Mouse (Mus musculus) ovary, postnatal 14 days (tissue): ENCODE measurements at regions not wholly inside any gene's neighbourhood (a gene's known extent, or its start where the extent isn't known, plus 50 kb on each side); places are given as distances from the start of the nearest gene placed in this dataset.

Experiments
- DNase-seq: peaks from one replicate; pipeline ENCODE4 v3.0.0; 2022; ENCODE audit warnings: low spot score

DNA sequence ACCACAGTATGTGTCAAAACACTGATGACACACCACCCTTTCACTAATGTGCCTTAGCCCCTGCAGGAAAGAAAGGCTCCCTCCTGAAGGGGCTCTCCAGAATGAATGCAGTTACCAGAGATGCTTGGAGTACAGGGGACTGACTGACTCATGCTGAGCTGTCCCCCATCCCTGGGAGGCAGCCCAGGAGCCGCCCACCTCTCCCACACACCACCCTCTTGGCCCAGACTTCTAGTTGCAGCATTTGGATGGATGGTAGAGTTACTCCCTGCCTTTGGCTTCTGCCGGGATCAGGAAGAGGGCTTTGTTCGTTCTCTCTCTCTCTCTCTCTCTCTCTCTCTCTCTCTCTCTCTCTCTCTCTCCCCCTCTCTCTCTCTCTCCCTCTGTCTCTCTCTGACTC, 53.4 kb upstream of the Jun start:
- peak; percentile 33 for DNase-seq

DNA sequence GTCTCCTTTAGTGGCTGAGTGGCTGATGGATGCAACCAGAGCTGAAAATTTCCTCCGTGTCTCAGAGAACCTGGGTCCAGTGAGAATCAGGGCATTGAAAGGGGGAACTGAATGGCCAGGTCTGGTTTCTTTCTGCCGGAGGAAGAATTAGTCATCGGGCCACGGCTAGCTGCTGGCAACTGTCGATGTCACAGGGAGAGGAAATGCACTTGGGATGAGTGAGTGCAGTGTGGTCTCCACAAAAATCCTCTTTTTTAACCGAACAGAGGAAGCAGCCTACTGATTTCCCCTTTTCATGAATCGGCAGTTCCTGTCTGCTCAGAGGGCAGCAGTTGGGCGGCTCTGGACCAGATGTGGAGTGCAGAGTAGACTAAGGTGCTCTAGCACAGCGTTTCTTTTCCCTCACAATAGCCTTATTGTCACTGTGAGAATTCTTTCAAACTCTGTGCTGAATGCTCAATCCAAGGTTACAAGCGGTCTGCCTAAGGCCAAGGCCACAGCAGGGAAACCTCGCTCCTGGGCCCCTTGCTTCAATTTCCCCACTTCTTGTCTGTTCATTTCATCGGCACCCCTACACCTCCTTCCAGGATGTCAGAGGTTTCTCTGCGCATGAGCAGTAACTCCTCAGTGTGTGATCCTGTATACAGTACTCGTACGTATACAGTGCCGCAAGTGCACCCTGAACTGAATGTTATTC, 54.1 kb upstream of the Jun start:
- DNase-seq, result no peak

DNA sequence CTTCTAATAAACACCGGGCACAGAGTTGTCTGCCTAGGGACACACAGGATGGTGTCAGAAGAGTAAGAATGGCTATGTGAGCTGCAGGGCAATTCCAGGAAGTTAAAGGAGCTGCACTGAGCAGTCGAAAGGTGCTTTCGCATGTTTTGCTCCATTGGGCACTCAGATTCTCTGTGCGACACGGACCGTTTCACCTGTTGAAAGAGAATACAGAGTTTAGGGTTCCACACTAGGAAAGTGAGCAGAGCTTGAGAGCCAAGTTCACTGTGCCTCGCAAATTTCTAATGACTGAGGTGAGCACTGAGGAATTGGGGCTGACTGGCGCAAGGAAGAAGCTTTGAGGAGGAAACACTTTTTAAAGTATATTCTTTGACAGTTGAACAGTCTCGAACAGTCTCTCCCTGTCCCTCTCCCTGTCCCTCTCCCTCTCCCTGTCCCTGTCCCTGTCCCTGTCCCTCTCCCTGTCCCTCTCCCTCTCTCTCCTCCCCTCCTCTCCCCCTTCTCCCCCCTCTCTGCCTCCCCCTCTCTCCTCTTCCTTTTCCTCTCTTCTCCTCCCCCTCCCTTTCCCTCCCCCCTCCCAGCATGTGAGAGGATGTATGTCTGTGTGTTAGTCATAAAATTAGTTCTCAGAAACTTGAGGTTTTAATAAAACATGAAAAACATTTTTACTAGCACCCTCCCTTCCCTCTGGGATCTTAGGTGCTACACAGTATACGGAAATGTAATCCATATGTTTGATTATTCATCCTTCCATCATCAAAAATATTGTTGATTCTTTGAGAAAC, 55.1 kb upstream of the Jun start:
- DNase-seq, result no peak

DNA sequence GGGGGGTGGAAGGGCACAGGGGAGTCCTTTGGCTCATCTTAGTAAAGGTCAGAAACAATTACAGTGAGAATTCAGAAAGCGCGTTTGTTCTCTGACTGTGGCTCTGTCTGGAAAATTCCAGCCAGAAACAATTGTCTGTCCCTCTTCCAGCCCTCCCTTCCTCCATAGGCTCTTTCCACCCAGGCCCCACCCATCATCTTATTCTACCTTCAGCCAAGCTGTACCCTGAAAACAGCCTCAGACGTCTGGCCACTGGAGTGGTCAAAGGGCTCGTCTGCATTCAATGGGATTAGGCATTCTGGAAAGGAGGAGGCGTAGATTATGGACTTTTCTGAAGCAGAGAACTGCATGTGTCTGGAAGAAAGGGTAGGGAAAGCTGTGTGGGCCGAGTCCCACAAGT, 56.8 kb upstream of the Jun start:
- no peak for DNase-seq

DNA sequence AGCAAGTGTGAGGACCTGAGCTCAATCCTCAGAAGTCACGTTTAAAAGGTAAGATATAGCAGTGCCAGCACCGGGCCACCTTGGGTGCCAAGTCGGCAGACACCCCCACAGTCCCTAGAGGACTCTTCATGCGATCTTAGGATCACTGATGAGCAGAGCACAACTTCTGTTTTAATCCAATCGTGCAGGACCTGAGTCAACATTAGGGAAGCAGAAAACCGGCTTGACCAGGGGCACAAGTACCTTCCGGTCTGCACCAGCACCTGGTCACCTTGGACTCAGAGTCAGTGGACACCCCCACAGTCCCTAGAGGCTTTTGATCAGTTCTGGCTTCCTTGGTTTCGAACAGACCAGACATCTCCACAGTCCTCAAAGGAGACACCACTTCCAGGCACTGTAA, 58.8 kb upstream of the Jun start:
- no peak for DNase-seq

DNA sequence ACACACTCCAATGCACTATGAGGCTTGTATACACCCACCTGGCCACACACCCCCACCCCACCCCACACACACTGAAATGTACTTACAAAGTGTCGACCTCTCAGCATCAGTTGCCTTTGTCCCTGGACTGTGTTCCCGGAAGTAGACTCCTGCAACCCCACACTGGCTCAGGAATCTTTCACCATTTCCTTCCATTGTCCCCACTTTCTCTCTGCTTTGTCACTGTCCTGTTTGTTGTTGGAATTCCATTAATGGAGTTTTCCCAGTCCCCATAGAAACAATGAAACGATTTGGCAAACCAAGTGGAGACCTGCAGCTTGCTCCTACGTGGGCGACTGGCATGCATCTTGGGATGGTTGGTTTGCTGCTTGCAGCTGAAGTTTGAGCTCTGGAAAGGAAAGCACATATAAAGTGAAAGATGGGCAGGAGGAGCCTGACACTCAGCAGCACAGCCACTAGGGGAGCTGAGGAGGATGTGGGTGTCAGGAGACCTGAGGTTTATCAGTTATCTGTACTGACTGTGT, 65.2 kb upstream of the Jun start:
- no peak for DNase-seq

DNA sequence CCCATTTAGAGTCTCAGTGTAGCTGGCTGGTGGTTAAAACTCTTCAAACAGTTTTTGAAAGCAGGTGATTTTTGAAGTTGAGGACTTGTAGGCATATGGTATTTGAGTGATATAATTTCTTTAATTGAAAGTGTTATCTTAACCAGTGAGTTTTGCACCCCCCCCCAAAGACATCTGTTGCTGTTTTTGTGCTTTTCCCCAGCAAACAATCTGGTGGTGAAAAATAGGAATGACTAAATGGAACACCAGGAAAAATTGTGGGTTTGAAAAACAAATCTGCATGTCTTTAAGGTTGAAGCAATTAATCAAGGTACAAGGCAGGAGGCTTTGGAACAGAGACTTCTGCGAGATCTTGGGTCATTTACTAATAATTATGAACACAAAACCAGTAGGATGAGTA, 68.9 kb upstream of the Jun start:
- no peak for DNase-seq

DNA sequence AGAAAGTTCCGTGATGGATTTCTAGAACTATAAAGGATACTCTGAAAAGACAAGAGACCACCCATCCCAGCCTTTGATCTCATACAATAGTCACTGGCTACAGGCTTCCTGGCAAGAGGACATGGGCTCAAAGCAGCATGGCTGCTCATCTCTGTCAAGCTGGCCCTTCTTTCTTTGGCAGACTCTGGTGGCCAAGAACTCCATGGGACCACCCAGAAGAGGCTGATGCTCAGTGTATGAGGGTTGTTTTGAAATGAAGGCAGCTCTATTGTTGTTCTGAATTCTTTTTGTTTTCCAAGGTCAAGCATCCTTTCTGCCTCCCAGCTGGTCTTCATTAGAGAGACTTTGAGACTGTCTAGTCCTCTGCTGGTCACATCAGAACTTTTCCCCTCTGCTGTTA, 73.3 kb upstream of the Jun start:
- DNase-seq, result no peak

DNA sequence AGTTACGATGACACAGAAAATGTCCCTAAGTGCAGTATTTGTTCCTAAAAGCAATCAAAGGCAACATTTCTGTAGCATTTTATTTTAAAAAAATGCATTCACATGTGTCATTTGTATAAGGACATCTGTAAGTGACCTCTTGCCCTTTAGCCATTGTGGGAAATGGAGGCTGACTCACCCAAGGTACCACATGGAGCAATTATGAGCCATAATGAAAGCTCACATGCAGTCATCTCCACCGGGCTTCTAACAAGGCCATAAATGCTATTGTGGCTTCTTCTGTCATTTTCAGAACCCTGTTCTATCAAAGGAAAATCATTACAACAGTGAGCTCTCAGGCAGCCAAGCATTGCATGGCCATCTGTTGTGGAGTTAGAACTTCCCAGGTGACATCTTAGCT, 75.9 kb upstream of the Jun start:
- no peak for DNase-seq

DNA sequence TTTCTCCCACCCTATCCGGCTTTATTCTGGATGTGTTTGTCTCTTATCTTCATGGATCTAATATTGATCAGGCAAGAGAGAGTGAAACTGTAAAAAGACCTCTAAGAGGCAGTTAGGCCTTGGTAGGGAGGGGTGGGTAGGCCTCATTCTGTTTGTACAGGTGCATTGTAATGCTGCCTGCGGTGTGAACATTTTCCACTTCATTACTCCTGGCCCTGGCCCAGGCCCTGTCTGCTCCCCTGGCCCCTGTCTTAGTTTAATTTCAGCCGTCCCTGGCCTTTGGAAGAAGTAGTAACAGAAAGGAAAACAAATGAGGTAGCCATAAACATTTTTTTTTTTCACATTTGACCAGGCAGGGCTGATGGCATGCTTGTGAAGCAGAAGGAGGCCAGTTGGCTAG, 81.8 kb upstream of the Jun start:
- no peak for DNase-seq

DNA sequence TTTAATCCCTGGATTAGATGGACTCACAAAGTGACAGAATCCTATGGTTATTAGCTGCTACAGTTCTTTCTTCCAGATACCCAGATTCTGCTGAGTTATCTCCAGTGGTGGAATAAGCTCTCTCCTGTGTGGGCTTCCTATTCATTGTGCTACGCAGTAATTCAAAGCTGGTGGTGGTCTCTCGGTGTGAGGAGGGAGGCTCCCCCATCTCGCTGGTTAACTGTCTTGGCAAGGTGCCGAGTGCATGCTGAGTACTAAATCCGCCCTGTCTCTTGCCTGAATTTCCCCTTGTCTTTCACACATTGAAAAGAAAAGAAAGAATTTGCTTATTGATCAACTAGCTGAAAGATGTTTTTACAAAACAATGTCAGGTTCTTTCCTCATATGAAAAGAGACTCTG, 82.6 kb upstream of the Jun start:
- DNase-seq, result no peak

DNA sequence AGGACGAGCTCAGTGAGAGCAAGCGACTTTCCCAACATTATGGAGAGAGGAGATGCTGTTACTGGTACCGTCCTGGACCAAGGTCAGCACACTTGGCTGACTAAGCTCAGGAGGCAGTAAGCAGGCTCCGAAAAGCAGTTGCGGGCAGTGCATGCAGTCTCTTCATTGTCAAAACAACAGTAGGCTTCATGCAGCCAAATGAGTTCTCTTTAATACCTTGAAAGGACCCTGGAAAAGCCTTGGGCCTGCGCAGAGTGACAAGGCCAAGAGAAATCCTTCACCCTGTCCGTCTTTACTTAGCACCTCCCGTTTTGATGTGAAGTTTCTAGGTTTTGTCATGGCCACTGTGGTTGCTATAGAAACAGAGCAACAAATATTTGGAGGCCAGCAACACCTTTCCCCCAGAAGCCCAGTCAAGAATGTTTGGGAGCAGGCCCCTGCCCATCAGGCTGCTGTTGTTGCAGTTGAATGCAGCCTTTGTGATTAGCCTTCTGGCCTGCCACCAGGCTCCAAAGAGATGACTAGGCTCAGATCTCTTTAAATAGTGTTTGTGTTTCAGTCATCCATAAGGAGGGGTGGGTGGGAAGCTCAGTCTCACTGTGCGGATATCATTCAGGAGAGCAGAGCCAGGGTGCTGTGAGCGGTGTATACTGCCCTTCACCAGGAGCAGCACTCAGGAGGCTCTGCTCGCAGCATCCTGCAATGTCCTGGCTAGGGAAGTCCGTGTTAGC, 85.6 kb upstream of the Jun start:
- no peak for DNase-seq

DNA sequence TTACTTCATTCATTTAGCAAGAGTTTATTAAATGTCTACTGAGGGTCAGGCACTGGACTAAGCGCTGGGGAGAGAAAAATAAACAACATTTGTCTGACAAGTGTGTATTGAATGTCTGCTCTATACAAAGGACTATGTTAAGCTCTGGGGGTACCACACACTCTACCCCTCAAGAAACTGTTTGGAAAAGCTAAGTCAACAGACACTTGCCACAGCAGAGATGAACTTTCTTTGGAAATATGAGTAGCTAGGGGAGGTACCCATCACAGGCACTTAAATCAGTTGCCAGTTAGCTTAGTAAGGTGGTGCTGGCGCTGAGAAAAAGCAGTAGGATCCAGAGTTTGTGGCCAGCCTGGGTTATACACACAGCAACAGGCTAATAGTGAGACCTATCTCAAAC, 86.7 kb upstream of the Jun start:
- DNase-seq, result no peak

DNA sequence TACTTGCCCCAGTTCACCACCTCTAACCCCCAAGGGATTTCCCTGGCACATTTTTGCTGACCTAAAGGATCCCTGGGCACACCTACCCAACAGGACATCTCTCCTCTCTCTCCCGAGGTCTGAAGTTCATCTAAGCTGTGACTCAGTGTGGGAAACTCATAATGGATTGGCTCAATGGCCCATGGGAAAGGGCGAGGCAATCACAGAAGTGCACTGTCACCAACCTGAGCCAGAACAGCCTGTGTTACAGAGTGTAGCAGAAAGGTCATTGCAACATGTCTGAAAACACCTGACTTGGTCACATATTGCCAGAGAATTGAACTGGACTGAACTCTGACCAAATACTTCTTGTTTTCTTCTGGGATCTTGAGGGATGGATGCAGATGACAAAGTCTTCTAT, 89.2 kb upstream of the Jun start:
- no peak for DNase-seq

DNA sequence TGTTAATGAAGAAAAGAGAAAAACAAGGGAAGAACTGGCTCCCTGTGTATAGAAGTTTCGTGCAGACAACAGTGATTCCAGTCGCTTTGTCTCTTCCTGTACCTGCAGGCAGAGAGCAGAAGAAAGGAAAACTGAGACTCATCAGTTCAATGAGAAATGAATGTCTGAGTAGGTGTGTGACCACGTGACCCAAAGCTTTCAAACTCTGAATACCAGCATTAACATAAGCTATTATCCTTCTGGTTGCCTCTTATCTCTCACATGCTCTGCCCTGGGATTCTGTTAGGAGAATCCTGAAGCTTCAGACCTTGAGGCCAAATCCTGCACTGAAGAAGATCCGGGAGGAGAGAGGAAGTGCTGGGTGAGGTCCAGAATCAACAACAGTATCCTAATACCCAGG, 91.1 kb upstream of the Jun start:
- no peak for DNase-seq

DNA sequence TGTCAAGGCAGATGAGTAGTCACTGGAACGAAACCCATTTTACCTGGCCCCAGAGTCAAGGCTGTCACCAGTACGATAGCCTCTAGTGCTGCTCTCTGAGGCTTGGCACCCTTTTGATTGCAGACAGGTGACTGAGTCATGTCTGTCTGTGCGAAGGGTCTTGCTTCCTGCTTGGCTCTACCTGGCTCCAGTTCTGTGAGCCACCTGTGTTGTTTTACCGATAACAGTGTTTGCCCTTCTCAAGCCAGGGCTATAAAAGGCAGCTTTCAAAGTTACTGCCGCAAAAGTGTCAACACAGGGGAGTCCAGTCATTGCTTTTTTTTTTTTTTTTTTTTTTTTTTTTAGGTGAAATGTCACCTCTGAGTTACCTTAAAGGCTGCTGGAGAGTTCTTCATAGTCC, 91.6 kb upstream of the Jun start:
- no peak for DNase-seq

DNA sequence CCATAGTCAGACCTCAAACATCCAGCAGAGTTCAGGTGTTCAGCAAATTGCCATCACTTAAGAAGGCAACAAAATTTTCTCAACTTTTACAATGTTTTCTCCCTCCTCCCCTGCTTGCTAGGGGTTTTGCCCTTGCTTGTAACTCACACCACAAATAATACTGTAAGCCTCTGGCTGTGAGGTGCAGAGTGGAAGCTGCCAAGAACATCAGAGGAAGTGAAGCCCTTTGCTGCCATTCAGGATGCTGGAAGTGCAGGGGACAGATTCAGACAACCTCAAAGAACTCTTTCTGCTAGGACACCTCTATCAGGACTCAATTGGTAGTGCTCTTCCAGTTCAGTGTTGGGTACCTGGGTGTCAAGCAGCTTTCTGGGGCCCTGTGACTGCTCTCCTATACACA, 92.4 kb upstream of the Jun start:
- no peak for DNase-seq

DNA sequence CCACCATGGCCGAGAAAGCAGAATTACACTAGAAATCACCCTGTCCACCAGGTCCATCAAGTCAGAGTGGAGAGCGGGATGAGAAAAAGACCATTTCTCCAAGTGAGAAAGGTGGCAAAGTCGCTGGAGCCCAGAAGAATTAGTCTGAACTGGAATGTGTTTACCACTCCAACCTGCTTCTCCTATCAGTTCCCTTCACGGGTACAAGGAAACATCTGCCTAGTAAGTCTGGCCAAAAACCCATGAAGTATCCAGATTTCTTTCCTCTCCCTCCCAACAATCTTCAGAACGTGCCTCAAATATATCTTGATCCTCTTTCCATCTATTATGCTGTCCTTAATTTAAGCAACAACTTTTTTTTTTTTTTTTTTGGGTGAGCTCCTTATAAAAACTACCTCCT, 94.2 kb upstream of the Jun start:
- no peak for DNase-seq

DNA sequence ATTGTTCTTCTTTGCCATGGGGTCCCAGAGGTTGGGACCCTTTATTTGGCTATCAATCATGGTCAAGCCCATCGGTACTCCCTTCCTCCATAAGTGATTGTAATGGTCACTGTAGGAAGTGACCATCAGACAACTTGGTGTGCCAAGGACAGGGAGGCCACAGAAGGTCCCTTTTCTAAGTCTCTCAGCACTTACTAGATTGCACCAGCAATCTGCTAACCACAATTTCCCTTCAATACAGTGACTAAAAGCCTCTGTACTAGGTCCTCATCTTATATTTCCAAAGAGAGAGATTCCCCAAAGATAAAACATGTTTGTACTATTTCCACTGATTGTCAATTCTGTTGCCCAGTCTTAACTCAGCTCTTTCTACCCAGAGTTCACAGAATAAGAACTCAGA, 96.6 kb upstream of the Jun start:
- DNase-seq, result no peak

DNA sequence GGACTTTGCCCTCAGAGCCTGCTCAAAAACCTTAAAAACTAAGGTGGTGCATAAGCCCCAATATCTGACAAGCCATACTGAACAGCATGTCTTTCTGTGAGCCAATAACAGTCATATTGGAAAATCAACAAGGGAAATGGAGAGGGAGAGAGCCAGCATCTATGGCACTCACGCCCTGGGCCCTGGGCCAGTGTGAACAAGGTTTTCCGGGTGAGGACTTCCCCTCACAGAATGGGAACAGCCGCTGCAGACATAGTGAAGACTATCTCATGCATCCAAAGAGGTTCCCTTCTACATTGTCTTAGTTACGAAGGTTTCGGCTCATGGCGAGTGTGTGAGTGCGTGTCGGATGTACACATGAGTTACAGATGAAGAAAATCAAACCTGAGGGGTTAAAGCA, 99.7 kb upstream of the Jun start:
- DNase-seq, result no peak

DNA sequence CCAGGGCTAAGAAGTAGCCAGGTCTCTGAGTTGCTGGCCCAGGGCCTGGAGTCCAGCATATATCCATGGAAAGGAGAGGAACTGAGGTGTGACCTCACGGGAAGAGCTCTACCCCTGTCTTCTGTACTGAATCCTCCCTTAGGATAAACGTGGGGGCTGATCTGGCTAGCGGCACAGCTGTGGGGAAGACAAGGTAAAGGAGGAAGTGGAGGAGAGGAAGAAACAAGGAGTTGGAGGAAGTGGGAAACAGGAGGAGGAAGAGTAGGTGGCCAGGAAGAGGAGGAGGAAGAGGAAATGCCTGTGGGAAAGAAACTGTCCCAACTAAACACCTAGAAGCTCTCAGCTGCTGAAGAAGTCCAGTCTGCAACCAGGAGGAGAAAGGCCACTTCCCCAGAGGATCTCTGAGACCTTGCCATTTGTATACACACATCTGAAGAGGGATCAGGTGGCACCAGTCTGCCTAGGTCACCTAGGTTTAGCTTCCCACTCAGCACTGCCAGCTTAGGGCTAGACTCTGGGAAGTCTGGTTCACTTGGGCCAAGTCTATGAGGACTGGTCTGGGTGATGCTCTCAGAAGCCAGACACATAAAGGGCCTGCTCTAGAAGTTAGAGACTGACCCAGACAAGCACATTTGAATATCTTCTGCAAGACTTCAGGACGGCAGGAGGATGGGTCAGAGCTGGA, 100.6 kb upstream of the Jun start:
- DNase-seq, result no peak

DNA sequence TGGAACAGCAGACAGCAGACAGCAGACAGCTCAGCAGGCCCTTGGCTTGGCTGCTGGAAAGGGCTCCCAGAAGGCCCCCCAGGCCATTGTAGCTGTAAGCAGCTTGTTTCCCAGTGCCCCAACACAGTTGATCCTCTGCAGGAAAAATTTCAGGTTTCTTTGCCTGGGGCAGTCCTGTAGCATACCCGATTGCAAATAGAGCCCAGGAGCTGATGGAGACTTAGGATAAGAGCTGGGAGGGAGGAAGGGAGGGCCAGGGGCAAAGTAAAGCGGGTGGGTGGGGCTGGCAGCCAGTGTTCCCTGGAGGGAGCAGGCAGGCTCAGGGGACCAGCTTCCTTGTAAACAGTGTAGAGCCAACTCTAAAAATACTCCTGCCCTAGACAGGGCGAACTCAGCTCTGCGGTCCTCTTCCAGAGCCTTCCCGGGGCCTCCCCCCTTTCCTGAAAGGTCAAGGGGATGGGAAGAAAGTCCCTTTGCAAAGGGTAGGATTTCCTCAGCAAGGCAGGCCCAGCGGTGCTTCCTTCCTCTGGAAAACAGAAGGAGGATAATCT, 101.8 kb upstream of the Jun start:
- no peak for DNase-seq
